Mouse (Mus musculus) layer of hippocampus, postnatal 10 days (tissue): Measurements from ENCODE around the gene Jchain. TPM values are rescaled to one million over a fixed set of nuclear protein-coding genes. Genes with fewer than 3 reads are reported as not detected.
"Not testable (repeated sequence)": the region's sequence is repeated elsewhere in the genome, so short reads cannot be mapped to it uniquely, and the experiment has no call there.

ENCODE experiments used
- DNase-seq, 2 experiments: peaks; one replicate each; pipeline ENCODE4 v3.0.0; 2021; ENCODE audit warnings: low spot score in 2 of 2
- long read RNA-seq: library from polyadenylated mRNA; stranded (forward); transcript quantifications from one replicate; pipeline ENCODE4 v2.0.0, GENCODE M21; 2023
- total RNA-seq, 2 experiments: library from RNA; stranded (reverse); gene quantifications; 2 replicates each; pipeline ENCODE4 v1.2.3; 2021

The Jchain gene
- total RNA-seq = under 1 TPM; 0.25 to 0.34 TPM
- long read RNA-seq = 0 reads

- no peak for DNase-seq
These were observed at the start of gene Jchain for GRCm38 (mm10) chr5:88527657-88528056. Gene Jchain, minus strand, starts transcription at chr5:88527891.

DNA sequence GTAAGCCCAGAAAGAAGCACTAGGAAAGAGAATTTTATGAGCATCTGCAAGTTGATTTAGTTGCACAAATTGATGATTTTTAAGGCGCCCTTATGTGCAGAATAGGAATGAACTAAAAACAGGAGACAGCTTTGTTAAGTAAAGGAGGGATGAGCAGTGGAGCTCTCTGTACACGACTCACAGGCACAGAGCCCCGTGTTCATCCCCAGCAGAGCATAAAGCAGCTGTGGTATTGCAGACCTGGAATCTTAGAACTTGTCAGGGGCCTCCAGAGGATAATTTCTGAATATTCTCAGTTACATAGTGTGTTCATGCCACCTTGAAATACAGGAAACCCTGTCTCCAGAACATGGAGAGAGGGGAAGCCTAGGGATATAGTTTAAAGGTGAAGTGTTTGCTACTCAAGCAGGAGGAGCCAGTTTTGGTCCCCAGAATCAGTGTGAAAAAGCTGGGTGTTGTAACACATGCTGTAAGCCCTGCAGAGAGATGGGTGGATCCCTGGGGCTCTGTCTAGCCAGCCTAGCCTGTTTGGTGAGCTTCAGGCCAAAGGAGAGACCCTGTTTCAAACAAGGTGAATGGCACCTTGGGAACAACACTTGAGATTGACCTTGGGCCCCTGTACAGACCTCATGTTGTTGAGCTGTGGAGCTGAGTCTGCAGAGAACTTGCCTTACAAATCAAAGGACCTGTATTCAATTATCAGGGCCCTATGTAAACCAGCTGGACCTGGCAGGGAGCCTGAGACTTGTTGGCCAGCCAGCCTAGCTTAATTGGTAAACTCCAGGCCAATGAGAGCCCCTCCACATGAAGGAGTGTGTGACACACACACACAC, 48.0 kb upstream of the Jchain start:
- peak; percentile 25 to 27 for DNase-seq

DNA sequence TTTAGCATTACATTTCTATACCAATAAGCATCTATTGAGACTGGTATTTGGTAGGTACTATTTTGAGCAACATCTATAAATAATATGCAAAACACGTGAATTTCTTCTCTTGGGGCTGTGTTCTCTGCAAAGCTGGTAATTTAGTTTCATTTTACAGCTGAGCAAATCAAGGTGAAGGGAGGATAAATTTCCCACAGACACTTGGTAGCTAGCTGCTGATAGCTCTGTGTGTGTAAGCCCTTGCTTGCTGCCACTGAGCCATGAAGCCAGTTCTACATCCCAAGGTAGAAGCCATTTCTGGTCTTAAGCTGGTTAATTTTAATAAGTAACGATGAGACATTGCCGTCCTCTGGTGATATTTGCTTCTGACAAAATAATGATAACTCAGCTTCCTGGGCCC, 47.1 kb upstream of the Jchain start:
- no peak for DNase-seq

DNA sequence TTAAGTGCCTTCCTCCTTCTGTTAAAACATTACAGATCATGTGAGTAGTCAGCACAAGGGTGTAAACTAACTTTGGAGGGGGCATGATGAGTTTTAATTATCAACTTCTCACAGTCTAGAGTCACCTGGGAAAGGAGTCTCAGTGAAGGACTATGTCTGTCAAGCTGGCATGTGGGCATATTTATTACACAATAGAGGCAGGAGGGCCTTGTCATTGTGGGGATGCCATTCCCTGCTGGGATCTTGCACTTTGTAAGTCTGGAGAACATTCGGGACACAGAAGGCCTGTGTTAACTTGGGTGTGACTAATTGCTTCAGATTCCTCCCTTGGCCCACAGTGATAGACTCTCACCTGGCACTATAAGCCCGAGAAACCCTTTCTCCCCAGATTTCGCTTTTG, 41.9 kb upstream of the Jchain start:
- DNase-seq = no peak

DNA sequence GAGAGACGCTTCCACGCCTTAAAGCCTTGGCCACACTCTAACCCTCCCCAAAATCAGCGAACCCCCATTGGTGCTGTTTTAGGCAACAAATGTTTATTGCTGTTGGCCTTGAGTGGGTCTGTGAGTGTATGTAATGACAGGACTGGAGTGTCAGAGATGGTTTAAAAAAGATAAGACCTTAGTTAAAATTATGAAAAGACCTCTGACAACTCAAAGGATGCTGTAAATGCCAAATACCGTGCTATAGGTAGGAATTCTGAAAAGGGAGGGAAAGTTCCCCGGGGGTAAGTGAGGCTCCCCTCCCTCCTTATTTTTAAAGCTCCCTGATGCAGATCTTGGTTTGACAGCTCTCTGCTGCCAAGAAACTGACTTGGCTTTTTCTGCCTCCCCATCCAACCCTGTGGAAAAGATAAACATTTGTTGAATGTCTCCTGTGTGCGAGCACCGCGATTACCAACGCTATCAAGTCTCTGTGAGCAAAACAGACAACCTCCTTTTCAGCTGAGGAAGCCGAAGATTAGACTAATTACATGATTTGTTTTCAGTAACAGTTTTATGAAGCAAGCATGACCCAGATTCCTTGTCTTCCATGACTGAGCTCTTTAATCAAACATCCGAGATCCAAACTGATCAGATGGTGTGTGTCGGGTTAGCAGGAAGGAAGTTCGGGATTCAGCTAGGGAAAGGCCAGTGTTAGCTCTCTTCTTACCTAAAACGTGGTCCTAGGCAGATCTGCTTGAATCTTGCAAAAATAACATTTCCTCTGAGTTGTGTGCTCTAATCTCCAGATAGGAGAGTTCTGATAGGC, 38.5 kb upstream of the Jchain start:
- DNase-seq = no peak

DNA sequence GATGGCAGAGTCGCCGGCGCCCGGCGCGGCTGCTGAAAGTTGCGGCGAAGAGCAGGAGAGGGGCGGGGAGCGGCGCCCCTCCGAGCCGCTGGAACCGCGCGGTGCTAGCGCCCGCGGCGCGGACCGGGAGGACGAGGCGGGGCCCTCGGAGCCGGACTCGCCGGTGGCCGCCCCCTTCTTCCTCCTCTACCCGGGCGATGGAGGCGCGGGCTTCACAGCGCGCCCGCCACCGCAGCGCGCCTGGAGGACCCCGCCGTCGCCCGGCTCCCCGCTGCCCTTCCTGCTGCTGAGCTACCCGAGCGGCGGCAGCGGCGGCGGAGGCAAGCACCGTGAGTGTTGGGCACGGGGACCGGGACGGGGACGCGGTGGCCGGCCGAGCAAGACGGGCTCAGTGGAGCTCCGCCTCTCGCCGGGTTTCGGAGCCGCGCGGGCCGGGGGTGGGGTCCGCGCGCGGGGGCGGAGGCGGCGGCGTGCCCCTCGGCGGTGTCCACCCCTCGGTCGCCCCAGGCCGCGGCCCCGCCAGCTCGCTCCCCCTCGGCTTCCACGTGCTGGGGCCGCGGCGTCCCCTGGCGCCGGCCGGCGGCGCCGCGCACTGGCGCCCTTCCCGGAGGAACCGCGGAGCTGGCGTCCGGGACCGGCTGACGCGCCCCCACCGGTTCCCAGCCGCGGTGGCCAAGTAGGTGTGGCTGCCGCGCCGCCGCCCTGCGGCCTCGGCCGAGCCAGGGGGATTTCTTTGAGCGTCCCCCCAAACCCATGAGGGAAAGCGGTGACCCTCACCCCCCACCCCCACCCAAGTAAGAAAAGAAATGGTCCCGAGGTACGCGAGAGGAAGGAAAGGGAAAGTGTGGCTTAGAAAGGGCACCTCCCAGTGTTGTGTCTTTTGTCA, 37.7 kb upstream of the Jchain start:
- DNase-seq = peak; percentile 55 to 73

- peak; percentile 79 to 86 for DNase-seq
These were observed 36.9 kb upstream of the Jchain start, which contains the start of gene Rufy3 for GRCm38 (mm10) chr5:88564501-88565147. Gene Rufy3, plus strand, starts transcription at chr5:88565040.

GRCm38 (mm10) chr5:88562863-88563780, 35.4 kb upstream of the Jchain start:
- DNase-seq = no peak

DNA sequence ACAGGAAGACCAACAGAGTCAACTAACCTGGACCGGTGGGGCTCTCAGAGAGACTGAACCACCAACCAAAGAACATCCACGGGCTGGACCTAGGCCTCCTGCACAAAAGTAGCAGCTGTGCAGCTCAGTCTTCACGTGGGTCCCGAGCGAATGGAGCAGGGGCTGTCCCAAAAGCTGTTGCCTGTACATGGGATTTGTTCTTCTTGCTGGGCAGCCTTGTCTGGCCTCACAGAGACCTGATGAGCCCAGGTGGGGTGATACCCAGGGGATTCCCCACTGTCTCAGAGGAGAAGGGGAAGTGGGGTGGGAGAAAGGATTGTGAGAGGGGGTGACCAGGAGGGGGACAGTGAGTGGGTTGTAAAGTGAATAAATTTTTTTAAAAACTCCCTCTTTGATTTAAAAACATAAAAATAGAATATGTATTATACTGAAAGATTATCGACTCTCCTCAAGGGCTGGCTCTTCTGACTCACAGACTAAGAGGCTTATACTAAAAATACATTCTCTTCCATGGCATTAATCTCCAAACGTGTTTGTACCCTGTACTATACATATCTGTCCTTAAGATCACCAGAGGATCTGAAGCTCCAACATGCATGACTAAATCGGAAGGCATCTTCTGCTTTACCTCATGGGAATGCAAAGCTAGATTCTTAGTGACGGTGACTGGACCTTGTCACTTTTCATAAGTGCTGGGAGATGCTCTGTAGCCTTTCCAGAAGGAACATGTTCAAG, 33.6 kb upstream of the Jchain start:
- no peak for DNase-seq

GRCm38 (mm10) chr5:88558991-88559390, 31.3 kb upstream of the Jchain start:
- DNase-seq = no peak

DNA sequence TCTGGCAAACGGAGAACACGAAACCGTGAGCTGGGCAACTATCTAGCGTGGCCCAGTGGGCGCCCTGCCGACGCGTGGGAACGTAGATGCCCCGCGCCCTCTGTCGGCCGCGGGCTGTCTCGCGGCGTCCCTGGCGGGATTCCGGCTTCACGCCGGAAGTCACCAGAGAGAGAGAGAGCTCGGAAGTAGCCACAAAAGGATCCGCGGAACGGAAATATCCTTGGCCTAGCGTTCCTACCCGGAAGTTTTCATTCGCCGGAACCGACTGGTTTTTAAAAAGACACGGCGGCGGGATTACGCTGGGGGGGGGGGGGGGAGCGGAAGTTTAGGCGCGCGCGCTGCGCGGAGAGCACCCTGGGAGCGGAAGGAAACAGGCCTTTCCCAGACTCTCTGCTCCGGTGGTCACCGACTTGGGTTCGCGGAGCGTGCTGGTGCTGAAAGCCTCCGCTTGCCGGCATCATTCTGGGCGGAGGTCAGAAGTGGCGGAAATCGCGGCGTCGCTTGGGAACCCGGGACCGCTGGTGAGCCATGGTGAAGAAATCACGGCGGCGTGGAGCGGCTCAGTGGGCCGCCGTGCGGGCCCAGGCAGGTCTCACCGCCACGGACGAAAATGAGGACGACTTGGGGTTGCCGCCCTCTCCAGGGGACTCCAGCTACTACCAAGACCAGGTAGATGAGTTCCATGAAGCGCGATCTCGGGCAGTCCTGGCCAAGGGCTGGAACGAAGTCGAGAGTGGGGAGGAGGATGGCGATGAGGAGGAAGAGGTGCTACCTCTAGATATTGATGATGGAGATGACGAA, 26.6 kb upstream of the Jchain start, which contains the start of gene Utp3:
Utp3 (plus strand) TSS at position 377 of the 801 bp plus-strand sequence.
- peak; percentile 96 for DNase-seq

DNA sequence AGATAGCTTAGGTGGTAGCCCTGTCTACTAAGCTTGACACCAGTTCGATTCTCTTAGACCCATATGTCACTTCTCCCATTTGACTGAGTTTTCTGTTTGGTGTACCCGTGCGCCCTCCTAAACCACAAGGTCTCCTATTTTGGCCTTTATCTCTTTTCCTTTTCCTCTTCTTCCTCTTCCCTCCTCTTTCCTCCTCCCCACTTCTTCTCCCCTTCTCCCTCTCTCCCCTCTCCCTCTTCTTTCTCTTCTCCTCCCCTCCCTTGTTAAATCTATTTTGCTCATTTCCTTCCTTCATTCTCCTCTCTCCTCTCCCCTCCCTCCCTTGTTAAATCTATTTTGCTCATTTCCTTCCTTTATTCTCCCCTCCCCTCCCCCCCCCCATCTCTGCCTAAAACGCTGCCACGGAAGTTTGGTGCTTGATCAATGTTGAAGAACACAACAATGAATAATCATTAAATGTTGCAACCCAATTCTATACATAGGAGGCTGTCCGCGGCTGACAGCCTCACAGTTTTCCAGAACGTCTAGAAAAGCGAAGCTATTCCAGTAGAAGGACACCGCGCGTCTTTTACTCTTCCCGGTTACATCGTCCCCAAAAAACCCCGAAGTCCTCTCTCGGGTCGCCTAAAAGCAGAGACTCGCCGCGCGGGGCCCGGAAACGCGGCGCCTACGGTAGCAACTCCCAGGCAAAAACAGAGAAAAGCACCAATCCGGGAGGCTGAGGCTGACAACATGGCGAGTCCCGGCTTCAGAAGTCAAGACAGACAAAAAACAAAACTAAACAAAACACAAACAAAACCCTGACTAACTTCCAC, 25.8 kb upstream of the Jchain start:
- DNase-seq = no peak

- DNase-seq = no peak
These were observed 17.8 kb upstream of the Jchain start for GRCm38 (mm10) chr5:88545536-88545935.

- not testable (repeated sequence) for DNase-seq
These were observed 16.7 kb upstream of the Jchain start for GRCm38 (mm10) chr5:88544411-88544810.

DNA sequence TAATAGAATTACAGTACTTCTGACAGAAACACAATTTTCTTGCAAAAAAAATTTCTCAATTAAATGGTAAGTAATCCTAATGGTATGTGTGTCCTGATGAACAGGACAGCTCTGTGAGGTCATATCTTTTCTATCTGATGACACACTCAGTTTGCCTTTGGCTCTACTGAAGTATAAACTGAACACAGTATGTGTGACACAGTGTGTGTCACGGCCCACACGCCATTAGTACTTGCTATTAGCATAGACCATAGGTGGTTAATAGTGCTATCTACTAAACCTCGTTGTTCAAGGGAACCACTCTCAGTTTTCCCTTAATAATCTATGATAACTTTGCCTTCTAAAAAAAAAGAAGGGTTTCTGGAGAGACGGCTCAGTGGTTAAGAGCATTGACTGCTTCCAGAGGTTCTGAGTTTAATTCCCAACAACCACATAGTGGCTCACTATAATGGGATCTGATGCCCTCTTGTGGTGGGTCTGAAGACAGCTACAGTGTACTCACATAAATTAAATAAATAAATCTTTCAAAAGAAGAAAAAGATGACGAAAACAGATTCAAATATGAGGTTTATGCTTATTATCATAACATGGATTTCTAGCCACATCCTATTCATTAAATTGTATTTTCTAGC, 15.1 kb upstream of the Jchain start:
- peak; percentile 39 to 57 for DNase-seq

DNA sequence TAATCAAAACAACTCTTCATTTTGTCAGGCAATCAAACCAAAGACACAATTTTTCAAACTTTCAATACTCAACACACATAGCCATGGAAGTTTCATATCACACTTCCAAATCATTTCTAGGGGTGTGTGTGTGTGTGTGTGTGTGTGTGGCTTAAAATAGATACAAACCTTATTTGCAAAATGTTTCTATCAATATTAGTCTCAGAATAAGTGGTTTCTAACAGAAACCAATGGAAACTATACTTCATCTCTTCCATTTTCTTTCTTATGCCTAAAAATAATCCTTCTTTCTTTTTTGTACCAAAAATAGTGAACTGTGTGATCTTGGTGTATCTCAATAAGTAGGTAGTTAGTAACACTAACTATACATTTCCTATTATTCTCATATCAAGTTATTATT, 13.2 kb upstream of the Jchain start:
- DNase-seq = no peak

DNA sequence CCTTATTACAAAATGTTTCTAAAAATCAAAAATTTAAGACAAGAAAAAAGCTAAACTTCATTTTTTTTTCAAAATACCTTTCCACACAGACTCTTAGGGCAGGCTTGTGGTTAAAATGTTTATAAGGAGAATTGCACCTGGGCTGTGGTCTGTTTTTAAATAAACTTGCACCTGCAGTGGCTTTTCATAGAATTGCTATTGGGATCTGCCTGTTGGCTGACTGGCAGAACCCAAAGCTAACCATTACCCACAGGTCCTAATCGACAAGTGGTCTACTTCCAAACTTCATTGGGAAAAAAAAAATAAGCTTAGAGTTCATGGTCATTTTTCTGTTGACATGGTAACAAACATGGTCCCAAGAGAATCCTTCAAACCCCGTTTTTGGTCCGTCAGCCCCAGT, 7.0 kb upstream of the Jchain start:
- no peak for DNase-seq
